Mouse (Mus musculus): ENCODE results near the gene Zfp955b. TPM values are rescaled to one million over a fixed set of nuclear protein-coding genes. Genes with fewer than 3 reads are reported as not detected.

Zfp955b gene
- polyA plus RNA-seq (2017; shearing (Covaris generic)), result 10 to 100 TPM in 1 of 2 experiments, 1 to 10 TPM in 1; 8.3 to 14.6 TPM

DNA sequence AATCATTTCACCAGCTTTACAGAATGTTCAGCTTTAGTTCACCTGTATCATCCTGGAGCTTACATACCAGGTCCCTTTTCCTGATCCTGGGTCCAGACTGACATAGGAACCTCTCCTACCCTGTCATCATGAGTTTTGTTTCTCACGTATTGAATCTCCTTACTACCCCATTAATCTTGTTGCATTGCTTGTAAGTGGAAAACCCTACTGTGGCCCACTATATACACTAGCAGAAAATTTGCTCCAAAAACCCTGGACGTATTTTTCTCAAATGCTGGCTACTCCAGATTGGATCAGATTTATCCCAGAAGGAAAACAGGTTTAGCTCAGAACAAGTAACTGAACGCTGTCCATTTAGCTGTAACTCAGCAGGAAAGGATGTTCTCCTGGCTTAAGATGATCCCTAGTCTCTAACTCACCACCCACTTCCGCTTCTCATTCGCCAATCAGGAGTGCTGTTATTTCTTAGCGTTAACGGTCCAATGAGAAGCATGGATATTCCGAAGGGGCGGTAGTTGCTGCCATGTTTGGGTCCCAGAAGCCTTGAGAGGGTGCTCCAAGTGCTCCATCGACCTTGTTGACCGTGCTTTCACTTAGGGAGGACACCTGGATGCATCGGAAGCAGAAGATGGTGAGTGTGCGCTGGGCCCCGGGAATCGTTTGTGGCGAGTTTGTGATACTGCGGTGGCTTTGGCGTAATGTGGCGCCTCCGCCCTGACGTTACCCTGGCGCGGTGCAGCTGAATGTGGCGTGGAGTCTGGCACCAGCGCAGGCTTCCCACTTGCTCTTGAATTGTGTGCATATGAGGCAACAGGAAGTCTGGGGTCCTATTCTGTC, at the start of gene Zfp955b:
Gene Zfp955b, plus strand, starts transcription at position 506 of the 837 bp plus-strand sequence.

DNA sequence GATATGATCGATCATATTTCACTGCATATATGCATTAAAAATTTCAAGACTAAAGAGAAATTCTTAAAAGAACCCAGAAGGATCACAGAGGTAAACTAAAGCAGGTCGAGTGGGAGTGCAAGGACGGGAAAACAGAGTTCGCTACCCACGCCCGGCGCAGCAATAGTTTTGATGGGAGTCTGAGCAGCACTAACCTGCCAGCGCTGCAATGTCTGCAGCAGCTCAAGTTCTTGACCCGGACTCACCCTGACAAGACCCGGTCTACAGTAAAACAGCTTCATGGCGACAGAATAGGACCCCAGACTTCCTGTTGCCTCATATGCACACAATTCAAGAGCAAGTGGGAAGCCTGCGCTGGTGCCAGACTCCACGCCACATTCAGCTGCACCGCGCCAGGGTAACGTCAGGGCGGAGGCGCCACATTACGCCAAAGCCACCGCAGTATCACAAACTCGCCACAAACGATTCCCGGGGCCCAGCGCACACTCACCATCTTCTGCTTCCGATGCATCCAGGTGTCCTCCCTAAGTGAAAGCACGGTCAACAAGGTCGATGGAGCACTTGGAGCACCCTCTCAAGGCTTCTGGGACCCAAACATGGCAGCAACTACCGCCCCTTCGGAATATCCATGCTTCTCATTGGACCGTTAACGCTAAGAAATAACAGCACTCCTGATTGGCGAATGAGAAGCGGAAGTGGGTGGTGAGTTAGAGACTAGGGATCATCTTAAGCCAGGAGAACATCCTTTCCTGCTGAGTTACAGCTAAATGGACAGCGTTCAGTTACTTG, 34.6 kb upstream of the Zfp955b start, which contains the start of gene Zfp955a:
Gene Zfp955a, minus strand, starts transcription at position 616 of the 789 bp plus-strand sequence.

GRCm38 (mm10) chr17:33264376-33264775, 25.0 kb upstream of the Zfp955b start, which contains the start of gene Olfr63:
Gene Olfr63 (plus strand): TSS chr17:33264676.

Other genes starting within 250 kb of the Zfp955b start
- not detected for gene 4921501E09Rik, start 221.5 kb upstream of the Zfp955b start, polyA plus RNA-seq (2017; shearing (Covaris generic))
- 1 to 10 TPM; 5.1 to 5.2 TPM for gene Zfp563, start 200.2 kb upstream of the Zfp955b start, polyA plus RNA-seq (2017; shearing (Covaris generic))
- gene Morc2b, start 149.9 kb upstream of the Zfp955b start, polyA plus RNA-seq (2017; shearing (Covaris generic)), result 1 to 10 TPM in 1 of 2 experiments, under 1 TPM in 1; 0.12 to 1.7 TPM
- not detected for gene Olfr55, start 121.1 kb upstream of the Zfp955b start, polyA plus RNA-seq (2017; shearing (Covaris generic))
- gene Olfr239, start 98.2 kb upstream of the Zfp955b start, polyA plus RNA-seq (2017; shearing (Covaris generic)), result not detected
- gene Olfr1564, start 67.9 kb upstream of the Zfp955b start, polyA plus RNA-seq (2017; shearing (Covaris generic)), result not detected
- gene Zfp955a, start 34.4 kb upstream of the Zfp955b start, polyA plus RNA-seq (2017; shearing (Covaris generic)), result 10 to 100 TPM; 15.9 to 17.1 TPM
- under 1 TPM; 0.05 to 0.20 TPM for gene Olfr63, start 24.9 kb upstream of the Zfp955b start, polyA plus RNA-seq (2017; shearing (Covaris generic))
- gene Zfp81, start 69.3 kb downstream of the Zfp955b start, polyA plus RNA-seq (2017; shearing (Covaris generic)), result 10 to 100 TPM in 1 of 2 experiments, 1 to 10 TPM in 1; 10.0 to 15.9 TPM
- 1 to 10 TPM; 7.5 to 8.3 TPM for gene Zfp101, start 105.1 kb downstream of the Zfp955b start, polyA plus RNA-seq (2017; shearing (Covaris generic))
- not detected for gene Actl9, start 143.4 kb downstream of the Zfp955b start, polyA plus RNA-seq (2017; shearing (Covaris generic))
- 100 to 1,000 TPM; 106 to 127 TPM for gene Adamts10, start 234.7 kb downstream of the Zfp955b start, polyA plus RNA-seq (2017; shearing (Covaris generic))

Measured in inflammation-experienced regulatory T-cells (primary cell).